8 mouse cellular contexts compared by ENCODE assay signal in genomic region chr17:47369087-47369443, GRCm38 (mm10). TPM values are rescaled to one million over a fixed set of nuclear protein-coding genes. Genes with fewer than 3 reads are reported as not detected.
DNase-seq lines count a peak whose midpoint lies in the region; ATAC-seq and TF ChIP-seq lines count a peak whose summit lies in the region.

No protein-coding gene starts in this region.

- peak overlapping the region; percentile 91 for H3K4me3 ChIP-seq in heart, embryonic 10.5 days
- peak overlapping the region; percentile 100 for H3K4me3 ChIP-seq in ES-Bruce4 (ENCODE audit: low read depth, low read length)
- H3K4me3 ChIP-seq in forebrain, embryonic 11.5 days (ENCODE audit: low read depth, low read length): peak overlapping the region; percentile 81
- peak overlapping the region; percentile 85 for H3K4me3 ChIP-seq in limb, embryonic 11.5 days (ENCODE audit: low read depth, low read length)
- H3K4me3 ChIP-seq in neural tube, embryonic 12.5 days: peak overlapping the region; percentile 71

- peak overlapping the region; percentile 89 for H3K4me2 ChIP-seq in forebrain, embryonic 11.5 days (ENCODE audit: low read depth, low read length, severe bottlenecking)
- H3K4me2 ChIP-seq in limb, embryonic 11.5 days (ENCODE audit: low read depth, severe bottlenecking): peak overlapping the region; percentile 72
- peak overlapping the region; percentile 84 for H3K4me2 ChIP-seq in neural tube, embryonic 12.5 days (replicated peaks)

- peaks cover 32% of the 10 kb centered on the region for H3K27me3 ChIP-seq in heart, embryonic 10.5 days (ENCODE audit: insufficient read depth, poor library complexity, severe bottlenecking)
- no peaks in the 10 kb centered on the region for H3K27me3 ChIP-seq in ES-Bruce4 (ENCODE audit: control insufficient read depth, insufficient read depth, low read length, poor library complexity, severe bottlenecking)
- no peaks in the 10 kb centered on the region; the same call in 1 of the 2 replicates for H3K27me3 ChIP-seq in forebrain, embryonic 11.5 days (ENCODE audit: control insufficient read depth, insufficient read depth, low read length)
- H3K27me3 ChIP-seq in limb, embryonic 11.5 days (ENCODE audit: control insufficient read depth, insufficient read depth, low read length): no peaks in the 10 kb centered on the region
- 0 out of 2 replicates have a peak, but pooled peaks cover 7% of the 10 kb centered on the region for H3K27me3 ChIP-seq in neural tube, embryonic 12.5 days (replicated peaks)

- peak overlapping the region; percentile 93 for H3K9ac ChIP-seq in ES-Bruce4 (ENCODE audit: low read depth, poor library complexity, severe bottlenecking)
- H3K9ac ChIP-seq in forebrain, embryonic 11.5 days (ENCODE audit: low read length): peak overlapping the region; percentile 72
- H3K9ac ChIP-seq in limb, embryonic 11.5 days (ENCODE audit: low read length): peak overlapping the region; percentile 79
- peak overlapping the region; percentile 67 for H3K9ac ChIP-seq in neural tube, embryonic 12.5 days

- no peak for TF ChIP-seq EP300 in ES-Bruce4 (IDR thresholded peaks at IDR 0.05; ENCODE audit: insufficient read depth, low read depth, low read length)

- peaks cover 21% of the 10 kb centered on the region for H3K36me3 ChIP-seq in heart, embryonic 10.5 days
- peaks cover 15% of the 10 kb centered on the region for H3K36me3 ChIP-seq in ES-Bruce4 (ENCODE audit: control insufficient read depth, insufficient read depth, low read length, poor library complexity, severe bottlenecking)
- H3K36me3 ChIP-seq in forebrain, embryonic 11.5 days (ENCODE audit: control insufficient read depth, insufficient read depth, low read length): no peaks in the 10 kb centered on the region
- H3K36me3 ChIP-seq in limb, embryonic 11.5 days (ENCODE audit: control insufficient read depth, insufficient read depth, low read length): peaks cover 9% of the 10 kb centered on the region; the same call in 1 of the 2 replicates
- peaks cover 20% of the 10 kb centered on the region for H3K36me3 ChIP-seq in neural tube, embryonic 12.5 days

- H3K27ac ChIP-seq in heart, embryonic 10.5 days: peak overlapping the region; percentile 89
- no peak overlapping the region for H3K27ac ChIP-seq in ES-Bruce4 (ENCODE audit: insufficient read depth, low read length)
- no peak overlapping the region for H3K27ac ChIP-seq in forebrain, embryonic 11.5 days (ENCODE audit: low read depth, low read length)
- H3K27ac ChIP-seq in limb, embryonic 11.5 days (replicated peaks; ENCODE audit: low read depth, low read length): peak overlapping the region; percentile 62; the same call in 1 of the 2 replicates
- H3K27ac ChIP-seq in neural tube, embryonic 12.5 days: no peak overlapping the region

- H3K4me1 ChIP-seq in heart, embryonic 10.5 days: peaks cover 12% of the 10 kb centered on the region
- no peaks in the 10 kb centered on the region for H3K4me1 ChIP-seq in ES-Bruce4 (ENCODE audit: control insufficient read depth, insufficient read depth, low read length)
- peaks cover 2% of the 10 kb centered on the region; the same call in 1 of the 2 replicates for H3K4me1 ChIP-seq in forebrain, embryonic 11.5 days (replicated peaks; ENCODE audit: control insufficient read depth, insufficient read depth, low read length)
- H3K4me1 ChIP-seq in limb, embryonic 11.5 days (ENCODE audit: control insufficient read depth, insufficient read depth, low read length): no peaks in the 10 kb centered on the region
- H3K4me1 ChIP-seq in neural tube, embryonic 12.5 days: peaks cover 6% of the 10 kb centered on the region; the same call in 1 of the 2 replicates

- peak; percentile 34 for ATAC-seq in forebrain, embryonic 11.5 days (replicated peaks; ENCODE audit: low FRiP score)
- ATAC-seq in limb, embryonic 11.5 days (ENCODE audit: insufficient number of reproducible peaks, low FRiP score, low TSS enrichment, low read depth): no peak
- ATAC-seq in neural tube, embryonic 12.5 days (ENCODE audit: low FRiP score, low read depth): peak; percentile 52

- no peak for TF ChIP-seq POLR2A in ES-Bruce4 (IDR thresholded peaks at IDR 0.05; ENCODE audit: insufficient read depth, low read length)

- peak; percentile 79 for DNase-seq in heart, embryonic 10.5 days (ENCODE audit: low spot score)
- no peak for DNase-seq in heart, adult 8-10 months (ENCODE audit: low spot score)
- no peak for DNase-seq in forebrain, embryonic 11.5 days (ENCODE audit: low spot score)
- no peak for DNase-seq in limb, embryonic 11.5 days (ENCODE audit: low spot score)
- DNase-seq in embryo, embryonic 9.5 days (ENCODE audit: extremely low spot score): no peak
- DNase-seq in spleen, adult 12 weeks (ENCODE audit: low spot score): no peak

- under 1% methylated on average over 20 of the region's 20 CpGs for WGBS in heart, embryonic 10.5 days
- 3% methylated on average over 20 of the region's 20 CpGs for WGBS in forebrain, embryonic 11.5 days
- WGBS in limb, embryonic 11.5 days: under 1% methylated on average over 20 of the region's 20 CpGs
- WGBS in neural tube, embryonic 12.5 days: 2% methylated on average over 20 of the region's 20 CpGs

- TF ChIP-seq CTCF in ES-Bruce4 (IDR thresholded peaks at IDR 0.05; ENCODE audit: low read depth, low read length): no peak

- no peaks in the 10 kb centered on the region for H3K9me3 ChIP-seq in heart, embryonic 10.5 days
- H3K9me3 ChIP-seq in ES-Bruce4 (replicated peaks; ENCODE audit: control insufficient read depth, insufficient read depth, low read length, poor library complexity, severe bottlenecking): no peaks in the 10 kb centered on the region
- H3K9me3 ChIP-seq in forebrain, embryonic 11.5 days (ENCODE audit: control insufficient read depth, low read length): no peaks in the 10 kb centered on the region
- H3K9me3 ChIP-seq in limb, embryonic 11.5 days (ENCODE audit: control insufficient read depth, low read length): no peaks in the 10 kb centered on the region; the same call in 1 of the 2 replicates
- no peaks in the 10 kb centered on the region for H3K9me3 ChIP-seq in neural tube, embryonic 12.5 days

RNA-seq across cellular contexts. Expression of gene Mrps10, which starts 0.4 kb away (rescaled TPM):
- polyA plus RNA-seq in heart, embryonic 10.5 days (2016; fragmentation: Nextera tagmentation; extraction: Ambion mirVana): 86.8 and 99.0 TPM in 2 replicates
- 10 to 100 TPM; 22.2 to 28.9 (median 28.5) TPM for total RNA-seq in heart, adult 8-10 months (2022)
- 71.3 and 83.6 TPM in 2 replicates for polyA plus RNA-seq in ES-Bruce4 (2011; ENCODE audit: insufficient read depth, insufficient read length, low read depth, missing spikeins)
- polyA plus RNA-seq in forebrain, embryonic 11.5 days (2014; fragmentation: Nextera tagmentation; extraction: Ambion mirVana): 67.2 and 71.4 TPM in 2 replicates
- polyA plus RNA-seq in limb, embryonic 11.5 days (2014; fragmentation: Nextera tagmentation; extraction: Ambion mirVana): 79.8 and 79.9 TPM in 2 replicates
- polyA plus RNA-seq in neural tube, embryonic 12.5 days (2016; fragmentation: Nextera tagmentation; extraction: Ambion mirVana): 75.3 and 78.5 TPM in 2 replicates

RNA-seq across cellular contexts. Expression of gene Guca1b, which starts 16.1 kb away (rescaled TPM):
- 3.2 and 4.7 TPM in 2 replicates for polyA plus RNA-seq in heart, embryonic 10.5 days (2016; fragmentation: Nextera tagmentation; extraction: Ambion mirVana)
- under 1 TPM in 3 of 4 experiments, not detected in 1; 0.17 to 0.37 (median 0.35) TPM for total RNA-seq in heart, adult 8-10 months (2022)
- 0.91 and 1.1 TPM in 2 replicates for polyA plus RNA-seq in ES-Bruce4 (2011; ENCODE audit: insufficient read depth, insufficient read length, low read depth, missing spikeins)
- 0.48 and 0.75 TPM in 2 replicates for polyA plus RNA-seq in forebrain, embryonic 11.5 days (2014; fragmentation: Nextera tagmentation; extraction: Ambion mirVana)
- 0.25 and 0.51 TPM in 2 replicates for polyA plus RNA-seq in limb, embryonic 11.5 days (2014; fragmentation: Nextera tagmentation; extraction: Ambion mirVana)
- 0.75 and 0.85 TPM in 2 replicates for polyA plus RNA-seq in neural tube, embryonic 12.5 days (2016; fragmentation: Nextera tagmentation; extraction: Ambion mirVana)

RNA-seq across cellular contexts. Expression of gene Guca1a, which starts 31.3 kb away (rescaled TPM):
- 2.3 and 3.6 TPM in 2 replicates for polyA plus RNA-seq in heart, embryonic 10.5 days (2016; fragmentation: Nextera tagmentation; extraction: Ambion mirVana)
- total RNA-seq in heart, adult 8-10 months (2022): under 1 TPM in 1 of 4 experiments, not detected in 3; 0.33 TPM
- 4.1 and 4.7 TPM in 2 replicates for polyA plus RNA-seq in ES-Bruce4 (2011; ENCODE audit: insufficient read depth, insufficient read length, low read depth, missing spikeins)
- polyA plus RNA-seq in forebrain, embryonic 11.5 days (2014; fragmentation: Nextera tagmentation; extraction: Ambion mirVana): 0.75 and 1.3 TPM in 2 replicates
- polyA plus RNA-seq in limb, embryonic 11.5 days (2014; fragmentation: Nextera tagmentation; extraction: Ambion mirVana): 0.23 TPM in 1 of 2 replicates, not detected in the other
- 0.95 and 1.1 TPM in 2 replicates for polyA plus RNA-seq in neural tube, embryonic 12.5 days (2016; fragmentation: Nextera tagmentation; extraction: Ambion mirVana)

Comparison
In these comparisons a context has a peak if more than half of its experiments do, and no peak if none do; other contexts are left out.
1. H3K27ac ChIP-seq: peak in heart, embryonic 10.5 days (single experiment) and limb, embryonic 11.5 days (single experiment); none in ES-Bruce4 (single experiment), forebrain, embryonic 11.5 days (single experiment) and neural tube, embryonic 12.5 days (single experiment).
2. Peak in every context shown above with its lines, with median percentiles within 50 percentile points of each other: H3K4me3 ChIP-seq, H3K9ac ChIP-seq and H3K4me2 ChIP-seq.